Mouse (Mus musculus) olfactory bulb, adult 2 months (tissue): ENCODE results near the gene Nhlrc3. TPM values are rescaled to one million over a fixed set of nuclear protein-coding genes. Genes with fewer than 3 reads are reported as not detected.

ENCODE experiments used
- H3K27ac ChIP-seq: fragments of 200-500 bp; 2 replicates; pipeline ENCODE4 v1.5.1; 2012; ENCODE audit warnings: low read depth, low read length; ENCODE audit not compliant: insufficient read depth
- H3K4me1 ChIP-seq: fragments of 200-500 bp; 2 replicates; pipeline ENCODE4 v1.6.1; 2012; ENCODE audit warnings: low read length; ENCODE audit not compliant: control insufficient read depth, insufficient read depth
- H3K4me3 ChIP-seq: fragments of 200-500 bp; 2 replicates; pipeline ENCODE4 v1.5.1; 2012; ENCODE audit warnings: mild to moderate bottlenecking, low read depth, low read length, moderate library complexity; ENCODE audit not compliant: insufficient read depth
- CTCF ChIP-seq: fragments of 200-500 bp; IDR thresholded peaks from 2 replicates; pipeline ENCODE4 v1.5.1; 2012; ENCODE audit warnings: low read depth, mild to moderate bottlenecking, low read length, moderate library complexity; ENCODE audit not compliant: insufficient read depth
- POLR2A ChIP-seq: fragments of 200-500 bp; IDR thresholded peaks from 2 replicates; pipeline ENCODE4 v1.6.1; 2012; ENCODE audit warnings: mild to moderate bottlenecking, low read depth, low read length, moderate library complexity; ENCODE audit not compliant: insufficient read depth
- WGBS: fragments of 180-500 bp; shearing (Covaris S2); methylation state at CpG from one replicate; pipeline ENCODE4 v1.1.7; 2018; 5-methylcytosine and 5-hydroxymethylcytosine counted together
- polyA plus RNA-seq: library from polyadenylated mRNA; stranded (reverse); fragments of >200 nt; gene quantifications from 2 replicates; pipeline ENCODE4 v1.2.4, GENCODE M21; 2012; ENCODE audit warnings: low replicate concordance; ENCODE audit not compliant: missing spikeins, insufficient read depth, insufficient read length

Nhlrc3 gene
- polyA plus RNA-seq, 1 experiment = not detected

DNA sequence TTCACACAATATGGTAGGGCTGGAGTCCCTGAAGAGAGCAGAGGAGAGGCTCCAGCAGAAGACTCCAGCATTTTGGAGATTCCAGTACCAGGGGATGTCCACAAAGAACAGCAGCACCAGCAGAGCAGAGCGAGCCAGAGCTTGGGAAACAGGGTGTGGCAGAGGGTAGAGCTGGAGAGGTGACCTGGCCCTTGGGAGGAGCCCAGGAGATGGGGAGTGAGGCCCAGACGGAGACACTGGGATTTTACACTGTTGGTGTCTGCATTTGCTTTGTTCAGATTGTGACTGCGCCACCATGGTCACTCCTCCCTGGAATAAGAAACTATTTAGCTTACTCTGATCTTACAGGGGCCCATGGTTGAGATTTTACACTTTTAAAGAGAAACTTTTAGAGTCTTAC, 16.3 kb downstream of the Nhlrc3 start:
- TF ChIP-seq CTCF = no peak
- TF ChIP-seq POLR2A = no peak
- H3K27ac ChIP-seq = no peak overlapping the region
- peaks cover 5% of the 10 kb centered on the region for H3K4me1 ChIP-seq
- 90% methylated on average over 3 of the region's 3 CpGs for WGBS
- no peak overlapping the region for H3K4me3 ChIP-seq

DNA sequence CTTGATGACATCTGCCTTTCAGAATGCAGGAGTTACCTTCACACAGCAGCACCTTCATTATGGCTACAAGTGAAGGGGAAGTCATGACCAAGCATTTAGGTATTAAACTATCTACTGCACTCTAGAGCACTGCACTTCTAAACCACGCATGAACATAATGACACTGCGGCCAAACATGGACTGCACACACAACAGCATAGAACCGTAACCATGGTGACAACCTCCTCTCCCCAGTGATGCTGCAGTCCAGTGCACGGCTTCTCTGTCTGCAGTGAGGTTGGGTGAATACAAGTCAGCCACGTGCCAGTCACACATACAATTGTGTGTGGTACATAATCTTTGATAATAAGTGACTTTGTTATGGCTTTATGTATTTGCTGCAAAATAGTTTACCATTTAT, 17.6 kb downstream of the Nhlrc3 start:
- TF ChIP-seq POLR2A (no peak), CTCF (no peak)
- no peak overlapping the region for H3K4me3 ChIP-seq
- no peak overlapping the region for H3K27ac ChIP-seq
- WGBS = 80% methylated on average over 5 of the region's 5 CpGs
- peaks cover 5% of the 10 kb centered on the region for H3K4me1 ChIP-seq

DNA sequence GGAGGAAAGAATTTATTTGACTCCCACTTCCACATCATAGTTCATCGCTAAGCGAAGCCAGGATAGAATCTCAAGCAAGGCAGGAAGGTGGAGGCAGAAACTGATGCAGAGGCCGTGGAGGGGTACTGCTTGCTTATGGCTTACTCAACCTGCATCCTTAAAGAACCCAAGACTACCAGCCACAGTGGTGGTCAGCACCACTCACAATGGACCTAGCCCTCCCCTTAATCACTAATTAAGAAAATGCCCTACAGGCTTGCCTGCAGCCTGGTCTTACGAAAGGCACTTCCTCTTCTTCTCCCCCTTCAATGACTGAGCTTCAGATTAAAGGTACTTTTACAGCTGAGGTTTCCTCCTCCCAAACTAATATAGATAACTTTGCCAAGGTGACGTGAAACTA, 26.6 kb downstream of the Nhlrc3 start:
- Histone ChIP-seq H3K4me1 (no peaks in the 10 kb centered on the region), H3K27ac (no peak overlapping the region), H3K4me3 (no peak overlapping the region)
- TF ChIP-seq CTCF = no peak
- no peak for TF ChIP-seq POLR2A
- 74% methylated on average over 5 of the region's 5 CpGs for WGBS

DNA sequence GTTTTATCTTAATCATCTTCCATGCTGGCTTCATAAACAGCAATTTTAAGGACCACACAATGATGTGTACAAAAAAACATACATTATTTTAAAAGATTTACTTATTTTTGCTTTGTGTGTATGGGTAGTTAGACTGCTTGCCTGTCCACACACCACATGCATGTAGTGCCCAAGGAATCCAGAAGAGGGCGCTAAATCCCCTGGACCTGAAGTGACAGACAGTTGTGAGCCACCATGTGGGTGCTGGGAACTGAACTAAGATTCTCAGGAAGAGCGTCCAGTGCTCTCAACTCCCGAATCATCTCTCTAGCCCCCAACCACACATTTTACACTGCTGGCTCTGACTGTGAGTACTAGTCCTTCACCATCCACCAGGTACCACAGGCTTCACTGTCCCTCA, 28.5 kb downstream of the Nhlrc3 start:
- Histone ChIP-seq H3K27ac (no peak overlapping the region), H3K4me3 (no peak overlapping the region), H3K4me1 (no peaks in the 10 kb centered on the region)
- TF ChIP-seq POLR2A (no peak), CTCF (no peak)
- 76% methylated on average over 3 of the region's 3 CpGs for WGBS

DNA sequence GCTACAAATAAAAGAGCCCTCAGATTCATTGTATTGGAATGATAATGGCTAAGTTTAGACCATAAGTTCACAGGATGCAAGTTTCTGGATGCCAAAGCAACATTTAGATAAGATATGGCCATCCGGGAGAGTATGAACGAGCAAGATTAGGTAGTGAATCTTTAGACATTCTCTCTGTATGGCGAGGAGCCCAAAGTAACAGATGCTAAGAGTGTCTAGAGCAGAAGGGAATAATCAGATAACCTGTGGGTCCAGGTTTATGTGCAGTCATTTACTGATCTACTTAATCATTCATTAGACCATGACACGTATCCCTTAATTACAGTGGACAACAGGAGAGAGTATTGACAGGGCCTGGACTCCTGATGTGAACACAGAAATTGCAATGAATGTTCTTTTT, 39.6 kb downstream of the Nhlrc3 start:
- H3K4me3 ChIP-seq = no peak overlapping the region
- WGBS = 94% methylated on average over 4 of the region's 4 CpGs
- H3K4me1 ChIP-seq = no peaks in the 10 kb centered on the region
- no peak overlapping the region for H3K27ac ChIP-seq
- TF ChIP-seq POLR2A (no peak), CTCF (no peak)

DNA sequence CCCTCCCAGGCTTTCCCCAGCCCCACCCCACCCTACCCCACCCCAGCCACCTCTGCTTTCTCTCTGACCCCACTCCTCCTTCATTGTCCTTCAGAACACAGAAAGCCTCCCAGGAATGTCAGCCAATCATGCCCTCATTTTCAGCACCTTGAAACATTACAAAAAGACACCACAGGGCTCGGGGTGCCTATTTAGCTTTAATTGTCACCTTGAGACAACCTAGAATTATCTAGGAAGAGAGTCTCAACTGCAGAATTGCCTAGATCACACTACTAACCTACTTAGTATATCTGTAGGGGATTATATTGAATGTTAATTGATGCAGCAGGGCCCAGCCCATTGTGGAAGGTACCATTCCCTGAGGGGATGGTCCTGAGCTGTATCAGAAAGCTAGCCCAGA, 40.4 kb downstream of the Nhlrc3 start:
- TF ChIP-seq CTCF (no peak), POLR2A (no peak)
- Histone ChIP-seq H3K27ac (no peak overlapping the region), H3K4me1 (no peaks in the 10 kb centered on the region), H3K4me3 (no peak overlapping the region)
- WGBS = 35% methylated on average over 1 of the region's 1 CpGs

DNA sequence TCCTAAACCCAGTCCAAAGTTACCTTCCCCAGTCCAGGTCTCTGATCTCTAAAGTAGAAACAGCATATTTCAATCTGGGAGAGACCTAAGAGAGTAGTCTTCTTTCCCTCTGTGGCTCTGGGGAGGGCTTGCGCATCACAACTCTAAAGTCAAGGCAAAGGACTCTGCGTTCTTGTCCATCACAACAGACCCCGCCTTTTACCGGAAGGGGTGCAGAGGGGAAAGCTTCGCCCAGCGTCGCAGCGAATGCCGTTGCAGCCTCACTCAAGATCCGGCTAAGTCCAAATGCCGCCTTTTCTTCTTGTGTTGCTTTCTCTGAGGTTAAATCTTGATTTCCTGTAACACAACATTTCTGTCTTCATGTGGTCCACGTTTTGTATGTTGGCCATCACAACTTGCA, 41.5 kb downstream of the Nhlrc3 start:
- H3K27ac ChIP-seq = no peak overlapping the region
- 93% methylated on average over 12 of the region's 12 CpGs for WGBS
- TF ChIP-seq POLR2A (no peak), CTCF (no peak)
- no peak overlapping the region for H3K4me3 ChIP-seq
- H3K4me1 ChIP-seq = no peaks in the 10 kb centered on the region

DNA sequence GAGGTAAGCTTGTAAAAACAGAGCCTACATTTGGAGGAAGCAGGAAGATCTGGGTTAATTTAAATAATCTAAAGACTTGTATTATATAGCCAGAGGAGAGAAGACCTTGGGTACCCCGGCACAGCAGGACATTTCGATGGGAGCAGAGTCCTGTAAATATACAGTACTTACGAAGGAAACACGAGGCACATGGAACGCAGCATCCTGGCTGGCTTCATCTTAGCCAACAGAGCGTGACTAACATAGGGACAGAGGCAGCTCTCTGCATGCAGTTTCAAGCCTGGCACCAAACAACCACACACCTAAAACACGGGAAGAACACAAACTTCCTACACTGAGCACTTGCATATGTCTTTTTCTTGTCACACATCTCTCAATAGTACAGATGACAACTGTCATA, 45.4 kb downstream of the Nhlrc3 start:
- Histone ChIP-seq H3K4me3 (no peak overlapping the region), H3K27ac (no peak overlapping the region), H3K4me1 (no peaks in the 10 kb centered on the region)
- TF ChIP-seq CTCF (no peak), POLR2A (no peak)
- 66% methylated on average over 7 of the region's 7 CpGs for WGBS

DNA sequence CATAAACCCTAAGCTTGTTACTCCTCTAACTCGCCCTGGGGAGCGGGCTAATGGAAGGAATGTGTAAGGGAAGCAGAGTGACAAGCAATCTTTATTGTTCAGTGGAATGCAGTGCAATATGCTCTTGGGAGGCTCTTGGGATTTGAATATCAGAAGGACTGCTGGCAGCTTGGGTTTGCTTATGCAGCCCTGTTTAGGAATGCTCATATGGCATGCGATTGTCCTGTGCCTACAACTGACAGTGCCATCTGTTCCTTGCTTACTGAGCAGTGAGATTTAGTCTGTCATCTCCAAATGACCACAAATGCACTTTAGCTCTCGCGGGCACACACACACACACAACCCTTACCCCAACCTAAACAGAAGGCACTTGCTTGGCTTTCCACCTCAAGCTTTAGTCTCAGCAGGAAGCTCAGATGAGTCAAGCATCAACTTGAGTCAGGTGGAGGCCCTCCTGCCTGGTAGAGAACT, 47.1 kb downstream of the Nhlrc3 start:
- H3K27ac ChIP-seq = no peak overlapping the region
- 85% methylated on average over 5 of the region's 5 CpGs for WGBS
- H3K4me1 ChIP-seq = no peaks in the 10 kb centered on the region
- H3K4me3 ChIP-seq = no peak overlapping the region
- TF ChIP-seq POLR2A = no peak

DNA sequence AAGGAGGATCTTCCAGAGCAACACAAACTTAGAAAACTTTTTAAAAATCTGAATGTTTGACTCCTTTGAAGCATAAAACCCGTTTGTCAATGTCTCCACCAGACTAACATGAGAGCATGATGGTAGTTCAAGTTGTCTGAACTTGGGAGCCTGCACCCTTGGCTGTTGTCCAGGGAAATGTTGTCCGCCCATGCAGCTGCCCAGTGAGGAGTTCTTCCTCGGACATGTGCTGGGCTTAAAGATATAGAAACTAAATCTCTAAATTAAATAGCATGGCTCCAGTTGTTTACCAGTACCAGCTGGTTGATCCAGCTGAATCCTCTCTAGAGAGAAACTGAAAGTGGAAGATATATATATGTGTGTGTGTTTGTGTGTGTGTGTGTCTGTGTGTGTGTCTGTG, 49.2 kb downstream of the Nhlrc3 start:
- WGBS = 53% methylated on average over 3 of the region's 3 CpGs
- no peaks in the 10 kb centered on the region for H3K4me1 ChIP-seq
- TF ChIP-seq CTCF (no peak), POLR2A (no peak)
- H3K27ac ChIP-seq = no peak overlapping the region
- no peak overlapping the region for H3K4me3 ChIP-seq

DNA sequence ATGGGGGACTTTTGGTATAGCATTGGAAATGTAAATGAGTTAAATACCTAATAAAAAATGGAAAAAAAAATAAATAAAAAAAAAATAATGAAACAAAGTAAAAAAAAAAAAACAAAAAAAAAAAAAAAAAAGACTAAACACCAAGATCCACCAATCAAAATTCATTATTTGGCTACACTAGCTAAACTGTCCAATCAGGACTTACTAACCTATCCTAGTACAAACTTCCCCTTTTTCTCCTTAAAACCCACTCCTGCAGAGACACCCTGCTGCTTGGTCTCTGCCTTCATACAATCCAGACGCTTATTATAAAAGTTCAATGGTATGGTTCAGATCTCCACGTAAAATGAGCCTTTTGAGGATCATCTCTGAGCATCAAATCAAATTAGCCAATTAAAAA, 49.7 kb downstream of the Nhlrc3 start:
- WGBS = 39% methylated on average over 2 of the region's 2 CpGs
- H3K4me3 ChIP-seq = no peak overlapping the region
- H3K27ac ChIP-seq = no peak overlapping the region
- TF ChIP-seq POLR2A (no peak), CTCF (no peak)
- no peaks in the 10 kb centered on the region for H3K4me1 ChIP-seq
